Mouse (Mus musculus) lung, postnatal 0 days (tissue): Measurements from ENCODE around the gene Sec16b. TPM values are rescaled to one million over a fixed set of nuclear protein-coding genes. Genes with fewer than 3 reads are reported as not detected.

Experiments used
- ATAC-seq: fragments of 200-750 bp; cut with Nextera tagmentation; 2 replicates; pipeline ENCODE4 v1.8.0; 2017; ENCODE audit warnings: moderate library complexity
- DNase-seq: peaks from one replicate; pipeline ENCODE4 v3.0.0-alpha.2; 2016; ENCODE audit warnings: low spot score
- H3K27ac ChIP-seq: fragments of 300-500 bp; sonication (generic); 2 replicates; pipeline ENCODE4 v1.5.1; 2014; ENCODE audit warnings: antibody characterized with exemption, mild to moderate bottlenecking, low read length, mixed read lengths
- H3K27me3 ChIP-seq: fragments of 300-500 bp; sonication (generic); replicated peaks from 2 replicates; pipeline ENCODE4 v1.6.1; 2014; ENCODE audit warnings: low read length, mixed read lengths; ENCODE audit not compliant: insufficient read depth
- H3K36me3 ChIP-seq: fragments of 300-500 bp; sonication (generic); 2 replicates; pipeline ENCODE4 v1.6.1; 2014; ENCODE audit warnings: low read length, mixed read lengths; ENCODE audit not compliant: insufficient read depth
- H3K4me1 ChIP-seq: fragments of 300-500 bp; sonication (generic); 2 replicates; pipeline ENCODE4 v1.6.1; 2014; ENCODE audit warnings: antibody characterized with exemption, low read depth, low read length, mixed read lengths; ENCODE audit not compliant: insufficient read depth
- H3K4me2 ChIP-seq: fragments of 300-500 bp; sonication (generic); replicated peaks from 2 replicates; pipeline ENCODE4 v1.6.1; 2014; ENCODE audit warnings: low read depth, mild to moderate bottlenecking, low read length, moderate library complexity, mixed read lengths
- H3K4me3 ChIP-seq: fragments of 300-500 bp; sonication (generic); 2 replicates; pipeline ENCODE4 v1.5.1; 2014; ENCODE audit warnings: low read depth, low read length
- H3K9ac ChIP-seq: fragments of 300-500 bp; sonication (generic); replicated peaks from 2 replicates; pipeline ENCODE4 v1.6.1; 2014; ENCODE audit warnings: low read depth, mild to moderate bottlenecking
- H3K9me3 ChIP-seq: fragments of 300-500 bp; sonication (generic); 2 replicates; pipeline ENCODE4 v1.6.1; 2016; ENCODE audit warnings: low read length, mixed read lengths
- CTCF ChIP-seq: IDR thresholded peaks from 2 replicates; pipeline ENCODE4 v1.5.1; 2016; ENCODE audit warnings: antibody characterized with exemption, mild to moderate bottlenecking
- EP300 ChIP-seq: IDR thresholded peaks from 2 replicates; pipeline ENCODE4 v1.6.1; 2016; ENCODE audit warnings: antibody characterized with exemption, mild to moderate bottlenecking, control low read depth
- WGBS: fragments of 180-500 bp; shearing (Covaris S2); extraction: QIAGEN DNeasy Blood & Tissue Kit; methylation state at CpG from one replicate; pipeline ENCODE4 v1.1.7; 2014; 5-methylcytosine and 5-hydroxymethylcytosine counted together
- polyA plus RNA-seq: library from polyadenylated mRNA; unstranded; fragments of >200 nt; fragmentation: Nextera tagmentation; extraction: Ambion mirVana; gene quantifications from 2 replicates; pipeline ENCODE4 v1.2.1, GENCODE M21; 2015

The Sec16b gene
- polyA plus RNA-seq, 1 experiment from 2014 or later: 1.2 TPM

DNA sequence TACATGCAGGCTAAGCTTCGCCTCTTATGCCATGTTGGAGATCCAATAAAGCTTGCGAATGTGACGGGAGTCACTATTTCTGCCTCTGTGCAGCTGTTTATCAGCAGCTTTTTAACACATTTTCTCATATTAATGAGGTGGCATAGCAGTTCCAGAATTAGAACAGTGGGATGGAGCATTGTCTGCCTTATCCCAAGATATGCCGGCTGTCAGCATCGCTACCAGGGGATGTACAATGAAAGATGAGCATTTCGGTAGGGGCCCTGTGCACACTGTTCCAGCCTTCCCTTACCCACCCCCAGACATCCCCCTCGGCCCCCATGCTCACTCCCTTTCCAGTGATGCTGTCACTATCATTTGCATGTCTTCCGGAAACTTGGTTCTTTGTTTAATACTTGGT, 71.8 kb downstream of the Sec16b start:
- Histone ChIP-seq H3K4me2 (no peak overlapping the region), H3K27ac (no peak overlapping the region), H3K9ac (no peak overlapping the region), H3K27me3 (no peaks in the 10 kb centered on the region), H3K4me1 (no peaks in the 10 kb centered on the region), H3K36me3 (no peaks in the 10 kb centered on the region), H3K9me3 (no peaks in the 10 kb centered on the region), H3K4me3 (no peak overlapping the region)
- TF ChIP-seq CTCF: no peak
- TF ChIP-seq EP300: no peak
- 82% methylated on average over 8 of the region's 8 CpGs for WGBS
- DNase-seq (no peak), ATAC-seq (no peak)

GRCm38 (mm10) chr1:157586556-157586955, 80.0 kb downstream of the Sec16b start:
- no peak for DNase-seq
- 53% methylated on average over 5 of the region's 5 CpGs for WGBS
- no peak for ATAC-seq

GRCm38 (mm10) chr1:157592039-157592438, 85.5 kb downstream of the Sec16b start:
- no peak overlapping the region for H3K9ac ChIP-seq
- H3K27ac ChIP-seq: no peak overlapping the region
- ATAC-seq: no peak
- H3K4me1 ChIP-seq: no peaks in the 10 kb centered on the region
- no peak for TF ChIP-seq EP300
- TF ChIP-seq CTCF: no peak
- no peak overlapping the region for H3K4me2 ChIP-seq
- H3K27me3 ChIP-seq: no peaks in the 10 kb centered on the region
- no peaks in the 10 kb centered on the region for H3K36me3 ChIP-seq
- H3K4me3 ChIP-seq: no peak overlapping the region
- no peaks in the 10 kb centered on the region for H3K9me3 ChIP-seq
- no peak for DNase-seq
- WGBS: 57% methylated on average over 2 of the region's 2 CpGs

More at GRCm38 (mm10) chr1:157586556-157586955, 80.0 kb downstream of the Sec16b start:
- Histone ChIP-seq H3K4me3 (no peak overlapping the region), H3K36me3 (no peaks in the 10 kb centered on the region), H3K9ac (no peak overlapping the region), H3K4me2 (no peak overlapping the region), H3K4me1 (no peaks in the 10 kb centered on the region), H3K27ac (no peak overlapping the region), H3K9me3 (no peaks in the 10 kb centered on the region), H3K27me3 (no peaks in the 10 kb centered on the region)
- no peak for TF ChIP-seq EP300
- TF ChIP-seq CTCF: no peak

- H3K4me3 ChIP-seq: no peak overlapping the region
- no peaks in the 10 kb centered on the region for H3K36me3 ChIP-seq
- H3K4me1 ChIP-seq: no peaks in the 10 kb centered on the region
- H3K27me3 ChIP-seq: no peaks in the 10 kb centered on the region
- DNase-seq: no peak
- TF ChIP-seq CTCF (no peak), EP300 (no peak)
- 47% methylated on average over 5 of the region's 5 CpGs for WGBS
- H3K9ac ChIP-seq: no peak overlapping the region
- H3K9me3 ChIP-seq: no peaks in the 10 kb centered on the region
- no peak overlapping the region for H3K4me2 ChIP-seq
- no peak overlapping the region for H3K27ac ChIP-seq
- ATAC-seq: no peak
Observed at GRCm38 (mm10) chr1:157594561-157594960, 88.0 kb downstream of the Sec16b start.

DNA sequence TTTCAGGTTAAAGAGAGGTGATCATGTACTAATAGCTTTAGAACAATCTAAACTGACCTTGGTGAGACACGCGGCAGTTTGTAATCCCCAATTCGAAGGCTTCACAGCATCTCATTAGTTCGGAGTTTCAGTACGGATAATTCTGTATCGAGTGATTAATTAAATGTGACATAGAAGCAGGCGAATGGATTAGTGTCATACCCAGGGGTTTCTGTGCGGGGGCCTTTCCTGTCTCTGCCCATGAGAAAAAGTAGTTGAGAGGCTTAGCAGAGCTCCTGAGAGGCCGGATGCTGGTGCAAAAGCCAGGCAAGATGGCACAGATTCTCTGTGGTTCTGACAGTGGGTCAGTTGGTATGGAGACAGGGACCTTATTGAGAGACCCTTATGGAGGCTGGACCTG, 88.6 kb downstream of the Sec16b start:
- H3K9ac ChIP-seq: no peak overlapping the region
- H3K9me3 ChIP-seq: no peaks in the 10 kb centered on the region
- H3K36me3 ChIP-seq: no peaks in the 10 kb centered on the region
- no peak for DNase-seq
- no peak overlapping the region for H3K4me3 ChIP-seq
- H3K4me2 ChIP-seq: no peak overlapping the region
- no peak for ATAC-seq
- no peaks in the 10 kb centered on the region for H3K27me3 ChIP-seq
- WGBS: 69% methylated on average over 9 of the region's 9 CpGs
- TF ChIP-seq CTCF: no peak
- no peak for TF ChIP-seq EP300
- H3K27ac ChIP-seq: no peak overlapping the region
- H3K4me1 ChIP-seq: no peaks in the 10 kb centered on the region

- Histone ChIP-seq H3K27ac (no peak overlapping the region), H3K4me1 (no peaks in the 10 kb centered on the region), H3K36me3 (no peaks in the 10 kb centered on the region), H3K27me3 (no peaks in the 10 kb centered on the region), H3K4me3 (no peak overlapping the region), H3K9ac (no peak overlapping the region), H3K4me2 (no peak overlapping the region), H3K9me3 (no peaks in the 10 kb centered on the region)
- ATAC-seq: no peak
- TF ChIP-seq CTCF (no peak), EP300 (no peak)
- no peak for DNase-seq
- WGBS: 27% methylated on average over 5 of the region's 5 CpGs
Observed at GRCm38 (mm10) chr1:157604513-157604912, 98.0 kb downstream of the Sec16b start.

Other genes starting within 250 kb of the Sec16b start
- 15.3 and 19.8 TPM in 2 replicates for gene Rasal2, start 94.1 kb upstream of the Sec16b start, polyA plus RNA-seq
- 9.4 and 9.8 TPM in 2 replicates for gene Cryzl2, start 48.2 kb upstream of the Sec16b start, polyA plus RNA-seq